Mouse (Mus musculus) cerebellum, postnatal 10 days (tissue): ENCODE results near the gene Saal1.
"Not testable (repeated sequence)": the region's sequence is repeated elsewhere in the genome, so short reads cannot be mapped to it uniquely, and the experiment has no call there.

Experiments
- DNase-seq, 2 experiments: peaks; one replicate each; pipeline ENCODE4 v3.0.0; 2021; ENCODE audit warnings: mixed read lengths in 2 of 2

The Saal1 gene

DNA sequence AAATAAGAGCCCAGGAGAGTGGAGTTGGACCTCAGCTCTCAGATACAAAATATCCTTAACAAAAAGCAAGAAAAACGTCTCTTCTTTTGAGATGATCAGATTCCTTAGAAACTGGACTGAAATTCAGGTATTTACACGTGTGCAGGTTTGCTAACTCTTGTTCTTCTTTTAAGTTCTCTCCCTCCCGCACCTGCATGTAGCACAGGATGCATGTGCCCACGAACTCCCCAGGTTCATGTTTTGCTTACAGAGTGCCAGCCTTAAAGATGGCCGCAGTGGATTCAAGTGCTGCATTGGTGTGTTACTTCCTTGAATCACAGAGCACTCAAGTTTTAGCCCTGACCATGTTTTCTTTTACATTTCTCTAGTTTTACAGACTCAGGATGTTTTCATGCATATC is 23.7 kb downstream of the Saal1 start:
- DNase-seq: no peak

- DNase-seq: no peak
These were observed 29.7 kb downstream of the Saal1 start for GRCm38 (mm10) chr7:46680732-46681131.

GRCm38 (mm10) chr7:46679044-46679443 is 31.4 kb downstream of the Saal1 start:
- not testable (repeated sequence) for DNase-seq

DNA sequence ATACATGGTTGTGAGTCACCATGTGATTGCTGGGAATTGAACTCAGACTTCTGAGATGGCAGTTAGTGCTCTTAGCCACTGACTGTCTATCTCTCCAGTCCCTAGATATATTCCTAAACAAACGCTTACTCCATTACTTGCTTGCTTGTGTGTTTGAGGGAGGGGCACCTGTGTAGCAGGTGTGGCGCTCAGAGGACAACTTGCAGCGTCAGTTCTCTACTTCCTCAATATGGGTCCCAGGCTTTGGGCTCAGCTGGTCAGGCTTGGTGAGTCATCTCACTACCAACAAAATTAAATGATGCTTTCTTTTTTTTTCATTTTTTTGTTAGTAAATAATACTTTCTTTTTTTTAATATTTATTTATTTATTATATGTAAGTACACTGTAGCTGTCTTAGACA is 32.1 kb downstream of the Saal1 start:
- DNase-seq: no peak

- peak; percentile 79 to 81 for DNase-seq
These were observed 33.6 kb downstream of the Saal1 start for GRCm38 (mm10) chr7:46676808-46677360.

- no peak for DNase-seq
These were observed 34.6 kb downstream of the Saal1 start for GRCm38 (mm10) chr7:46675886-46676285.

DNA sequence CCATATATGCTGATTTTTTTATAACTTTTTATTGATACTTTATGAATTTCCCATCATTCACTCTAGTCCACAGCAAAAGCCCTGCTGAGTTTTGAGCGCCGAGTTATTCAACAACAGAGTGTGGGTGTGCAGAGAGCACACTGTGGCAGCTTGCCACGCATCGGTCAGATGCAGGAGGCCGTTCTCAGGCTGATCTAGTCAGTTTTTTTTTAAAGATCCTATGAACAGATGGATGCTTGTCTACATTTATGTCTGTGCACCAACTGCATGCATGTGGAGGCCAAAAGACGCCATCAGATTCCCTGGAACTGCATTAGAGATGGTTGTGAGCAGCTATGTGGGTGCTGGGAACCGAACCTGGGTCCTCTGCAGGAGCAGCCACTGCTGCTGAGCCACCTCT is 35.4 kb downstream of the Saal1 start:
- no peak for DNase-seq

GRCm38 (mm10) chr7:46672160-46672672 is 38.3 kb downstream of the Saal1 start, which contains the start of gene Tph1:
TSS of gene Tph1 (minus strand) at chr7:46672537.
- DNase-seq: no peak

- DNase-seq: peak; percentile 45 to 54
These were observed 43.2 kb downstream of the Saal1 start for GRCm38 (mm10) chr7:46667256-46667655.

- DNase-seq: peak; percentile 83 to 88
These were observed 45.2 kb downstream of the Saal1 start for GRCm38 (mm10) chr7:46665236-46665635.

- no peak for DNase-seq
These were observed 48.8 kb downstream of the Saal1 start for GRCm38 (mm10) chr7:46661591-46662090.

GRCm38 (mm10) chr7:46652279-46652678 is 58.2 kb downstream of the Saal1 start:
- no peak for DNase-seq

DNA sequence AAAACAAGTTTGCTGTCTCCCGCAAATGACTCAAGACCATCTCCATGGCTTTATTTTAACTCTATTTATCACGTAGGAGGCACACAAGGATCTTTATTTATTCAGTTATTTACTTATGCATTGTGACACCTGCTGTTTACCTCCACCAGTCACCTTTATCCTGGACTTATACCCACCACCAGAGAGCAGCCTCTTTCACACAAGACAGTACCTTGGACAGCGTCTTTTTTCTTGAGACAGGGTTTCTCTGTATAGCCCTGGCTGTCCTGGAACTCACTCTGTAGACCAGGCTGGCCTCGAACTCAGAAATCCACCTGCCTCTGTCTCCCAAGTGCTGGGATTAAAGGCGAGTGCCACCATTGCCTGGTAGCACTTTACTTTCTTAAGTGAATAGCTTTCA is 60.2 kb downstream of the Saal1 start:
- DNase-seq: not testable (repeated sequence)

- peak; percentile 49 to 54 for DNase-seq
These were observed 61.9 kb downstream of the Saal1 start for GRCm38 (mm10) chr7:46648431-46649140.

DNA sequence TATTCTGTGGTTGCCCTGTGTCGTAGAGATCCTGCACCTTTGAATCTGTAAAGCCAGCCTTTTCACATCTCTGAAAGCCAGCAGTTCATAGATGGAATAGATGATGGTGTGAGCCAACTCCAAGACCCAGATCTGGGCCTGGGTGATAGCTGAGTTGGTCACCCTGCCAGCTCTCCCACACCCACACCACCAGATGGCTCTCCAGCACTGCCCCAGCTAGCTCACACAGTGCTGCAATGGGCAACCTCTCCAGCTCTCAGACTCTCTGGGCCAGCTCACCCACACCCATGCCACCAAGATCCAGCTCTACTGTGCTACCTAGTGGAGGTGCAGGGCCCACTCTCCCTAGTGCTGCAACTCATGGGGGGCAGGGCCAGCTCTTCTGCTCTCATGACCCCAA is 67.3 kb downstream of the Saal1 start:
- peak; percentile 81 to 83 for DNase-seq

- no peak for DNase-seq
These were observed 70.4 kb downstream of the Saal1 start for GRCm38 (mm10) chr7:46640062-46640461.

- DNase-seq: peak; percentile 93 to 97
These were observed 70.8 kb downstream of the Saal1 start, which contains the start of gene Sergef for GRCm38 (mm10) chr7:46639692-46640031. TSS of gene Sergef (minus strand) at chr7:46639807.

DNA sequence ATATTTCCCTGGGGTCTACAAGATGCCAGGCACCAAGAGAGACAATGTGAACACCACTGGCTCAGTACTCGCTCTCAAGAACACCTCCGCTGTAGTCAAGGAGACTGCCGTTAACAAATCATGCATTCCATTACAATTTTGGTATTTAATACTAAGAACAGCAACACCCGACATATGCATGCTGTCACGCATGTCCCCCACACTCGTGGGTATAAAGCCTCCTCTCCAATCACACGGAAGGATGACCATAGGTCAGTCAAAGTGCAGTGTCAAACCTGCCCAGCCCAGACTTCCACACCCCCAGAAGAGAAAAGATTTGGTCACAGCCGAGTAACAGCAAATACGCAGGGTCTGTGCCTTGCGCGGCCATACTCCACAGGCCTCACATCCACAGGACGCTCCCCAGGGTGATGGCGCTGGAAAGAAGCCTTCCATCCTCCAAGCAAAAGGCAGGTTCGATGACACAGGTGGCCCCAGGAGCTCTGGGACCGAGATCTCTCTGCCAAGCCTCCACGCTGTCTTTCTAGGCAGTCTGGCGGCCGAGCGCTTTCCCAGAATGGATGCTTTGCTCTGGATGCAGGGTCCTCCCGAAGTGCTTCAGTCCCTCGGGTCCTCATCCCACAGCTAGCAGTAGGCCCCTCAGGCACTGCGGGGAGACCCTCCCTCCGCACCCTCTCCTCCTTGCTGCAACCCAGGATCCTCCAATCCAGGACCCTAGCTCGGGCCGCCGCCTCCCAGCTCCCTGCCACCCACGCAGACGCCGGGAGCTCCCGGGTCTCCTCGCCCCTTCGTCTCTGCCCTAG is 71.4 kb downstream of the Saal1 start:
- peak; percentile 61 to 68 for DNase-seq
